Mouse (Mus musculus): Measurements from ENCODE around the gene Gse1. TPM values are rescaled to one million over a fixed set of nuclear protein-coding genes. Genes with fewer than 3 reads are reported as not detected.

Gene Gse1
- total and polyA plus RNA-seq, 3 experiments: 23.6 to 128 (median 66.9) TPM

- Histone ChIP-seq H3K9me3 (replicated peaks; ENCODE audit: insufficient read depth, low read length) (no peaks in the 10 kb centered on the region), H3K27ac (ENCODE audit: control insufficient read depth, low read depth, low read length) (no peak overlapping the region), H3K36me3 (ENCODE audit: control insufficient read depth in 1 of 2, insufficient read depth in 2 of 2, low read length in 2 of 2) (peaks cover 0 to 2% of the 10 kb centered on the region in 2 experiments; a peak in 1 of 4 replicates), H3K79me2 (ENCODE audit: control insufficient read depth, insufficient read depth, low read length, poor library complexity) (no peaks in the 10 kb centered on the region), H3K27me3 (ENCODE audit: control insufficient read depth in 1 of 2, insufficient read depth in 2 of 2, low read length in 2 of 2) (no peaks in the 10 kb centered on the region), H3K4me1 (ENCODE audit: control insufficient read depth in 1 of 2, insufficient read depth in 2 of 2, low read length in 2 of 2) (no peaks in the 10 kb centered on the region), H3K4me3 (ENCODE audit: control insufficient read depth in 1 of 2, insufficient read depth in 1 of 2, low read depth in 2 of 2, low read length in 2 of 2) (no peak overlapping the region), H3K9ac (ENCODE audit: control insufficient read depth, low read depth, low read length, poor library complexity, severe bottlenecking) (no peak overlapping the region)
- no peak for TF ChIP-seq ZMIZ1 (IDR thresholded peaks at IDR 0.05; ENCODE audit: low read depth, low read length)
- TF ChIP-seq HCFC1 (IDR thresholded peaks at IDR 0.05; ENCODE audit: low read depth, low read length): no peak
- TF ChIP-seq RCOR1 (IDR thresholded peaks at IDR 0.05; ENCODE audit: low read depth, low read length): no peak
- no peak for TF ChIP-seq ETS1 (IDR thresholded peaks at IDR 0.05; ENCODE audit: low read depth, low read length)
- no peak for TF ChIP-seq SMC3 (IDR thresholded peaks at IDR 0.05; ENCODE audit: low read depth, low read length)
- no peak for TF ChIP-seq MAZ (IDR thresholded peaks at IDR 0.05; ENCODE audit: low read depth, low read length)
- TF ChIP-seq CHD2 (IDR thresholded peaks at IDR 0.05; ENCODE audit: low read length): no peak
- no peak for TF ChIP-seq ELF1 (IDR thresholded peaks at IDR 0.05; ENCODE audit: low read depth, low read length)
- no peak for TF ChIP-seq USF1 (IDR thresholded peaks at IDR 0.05; ENCODE audit: low read depth, low read length)
- no peak for TF ChIP-seq MAFK (IDR thresholded peaks at IDR 0.05; ENCODE audit: borderline replicate concordance, low read depth, low read length)
- no peak for TF ChIP-seq MXI1 (IDR thresholded peaks at IDR 0.05; ENCODE audit: low read depth, low read length)
- TF ChIP-seq JUND (IDR thresholded peaks at IDR 0.05; ENCODE audit: low read depth, low read length): no peak
- no peak for DNase-seq (ENCODE audit: low read depth, low spot score)
These were observed 393.9 kb downstream of the Gse1 start for GRCm38 (mm10) chr8:120622161-120622560.

GRCm38 (mm10) chr8:120623608-120624007 is 395.4 kb downstream of the Gse1 start:
- Histone ChIP-seq H3K79me2 (ENCODE audit: control insufficient read depth, insufficient read depth, low read length, poor library complexity) (no peaks in the 10 kb centered on the region), H3K4me3 (ENCODE audit: control insufficient read depth in 1 of 2, insufficient read depth in 1 of 2, low read depth in 2 of 2, low read length in 2 of 2) (no peak overlapping the region), H3K9me3 (replicated peaks; ENCODE audit: insufficient read depth, low read length) (no peaks in the 10 kb centered on the region), H3K36me3 (ENCODE audit: control insufficient read depth in 1 of 2, insufficient read depth in 2 of 2, low read length in 2 of 2) (peaks cover 0 to 2% of the 10 kb centered on the region in 2 experiments; a peak in 1 of 4 replicates), H3K27ac (ENCODE audit: control insufficient read depth, low read depth, low read length) (no peak overlapping the region), H3K9ac (ENCODE audit: control insufficient read depth, low read depth, low read length, poor library complexity, severe bottlenecking) (no peak overlapping the region), H3K4me1 (ENCODE audit: control insufficient read depth in 1 of 2, insufficient read depth in 2 of 2, low read length in 2 of 2) (no peaks in the 10 kb centered on the region), H3K27me3 (ENCODE audit: control insufficient read depth in 1 of 2, insufficient read depth in 2 of 2, low read length in 2 of 2) (no peaks in the 10 kb centered on the region)
- no peak for DNase-seq (ENCODE audit: low read depth, low spot score)
- TF ChIP-seq ZC3H11A (IDR thresholded peaks at IDR 0.05; ENCODE audit: low read depth, low read length): no peak
- no peak for TF ChIP-seq E2F4 (IDR thresholded peaks at IDR 0.05; ENCODE audit: borderline replicate concordance, low read depth, low read length)
- no peak for TF ChIP-seq MEF2A (IDR thresholded peaks at IDR 0.05; ENCODE audit: extremely low read depth, insufficient replicate concordance, low read depth, low read length, poor library complexity, severe bottlenecking)
- TF ChIP-seq POLR2A (IDR thresholded peaks at IDR 0.05; ENCODE audit: control insufficient read depth in 1 of 2, insufficient read depth in 1 of 2, low read depth in 1 of 2, low read length in 2 of 2, poor library complexity in 1 of 2): no peak
- no peak for TF ChIP-seq CHD2 (IDR thresholded peaks at IDR 0.05; ENCODE audit: low read length)

All from MEL (cell line).